In the genomic region with DNA sequence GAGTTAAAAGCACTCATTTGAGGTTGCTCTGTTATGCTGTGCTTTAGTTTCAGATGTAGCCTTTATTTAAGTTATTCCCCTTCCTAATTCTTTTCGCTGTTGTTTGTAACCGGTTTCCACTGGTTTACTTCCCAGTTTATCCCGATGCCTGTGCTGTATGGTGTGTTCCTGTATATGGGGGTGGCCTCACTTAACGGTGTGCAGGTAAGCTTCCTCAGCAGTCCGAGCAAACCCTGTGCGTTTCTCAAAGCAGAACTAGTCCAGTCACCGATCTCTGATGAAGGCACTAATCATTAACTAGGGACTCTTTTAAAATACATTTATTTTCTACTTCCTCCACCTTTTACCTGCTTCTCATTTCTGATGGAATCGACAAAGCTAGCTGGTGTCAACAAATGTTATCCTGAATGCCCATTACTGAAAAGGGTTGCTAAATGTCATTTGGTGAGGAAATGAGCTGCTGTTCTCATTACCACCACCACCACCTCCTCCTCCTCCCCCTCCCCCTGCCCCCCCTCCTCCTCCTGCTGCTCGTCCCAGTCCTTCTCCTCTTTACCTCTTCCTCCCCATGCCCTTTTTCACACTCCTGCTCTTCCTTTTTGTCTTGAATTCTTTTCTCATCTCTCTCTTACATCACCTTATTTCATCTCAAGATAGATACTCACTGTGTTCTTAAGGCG, we compare ENCODE assay signal across 15 mouse cellular contexts.
DNase-seq lines count a peak whose midpoint lies in the region; ATAC-seq and TF ChIP-seq lines count a peak whose summit lies in the region.
"Had no signal": no experiment of that assay in that cellular context is flagged by ENCODE, and none has a peak within 500 bp of the region (broad histone marks: within the 10 kb centered on the region; RNA-seq: fewer than 3 reads in every experiment).

No protein-coding gene starts in this region.

- no peak for DNase-seq in kidney, postnatal 4 days
- DNase-seq in spleen, postnatal 4 days (ENCODE audit: low spot score in 2 of 2), result no peak
- no peak for DNase-seq in midbrain, embryonic 11.5 days (ENCODE audit: low spot score, missing footprints)
- no peak for DNase-seq in heart, postnatal 25 days (ENCODE audit: low spot score)
- DNase-seq: adrenal gland, postnatal 10 days; gastrocnemius, postnatal 25 days; lung, postnatal 10 days; thymus, postnatal 36 days had no signal

- H3K9me3 ChIP-seq in kidney, embryonic 14.5 days (ENCODE audit: control insufficient read depth, low read length), result 0 out of 2 replicates have a peak, but pooled peaks cover 2% of the 10 kb centered on the region
- H3K9me3 ChIP-seq in intestine, embryonic 15.5 days, result no peaks in the 10 kb centered on the region
- no peaks in the 10 kb centered on the region for H3K9me3 ChIP-seq in limb, embryonic 15.5 days
- no peaks in the 10 kb centered on the region for H3K9me3 ChIP-seq in midbrain, embryonic 11.5 days (ENCODE audit: control insufficient read depth, low read length)
- H3K9me3 ChIP-seq: heart, embryonic 10.5 days; neural tube, embryonic 12.5 days had no signal

- H3K9ac ChIP-seq in kidney, embryonic 14.5 days (ENCODE audit: low read depth, low read length), result no peak overlapping the region
- no peak overlapping the region for H3K9ac ChIP-seq in intestine, embryonic 15.5 days
- no peak overlapping the region for H3K9ac ChIP-seq in limb, embryonic 15.5 days
- no peak overlapping the region for H3K9ac ChIP-seq in midbrain, embryonic 11.5 days (ENCODE audit: low read length)
- H3K9ac ChIP-seq: neural tube, embryonic 12.5 days had no signal

- H3K4me2 ChIP-seq in kidney, embryonic 14.5 days (replicated peaks; ENCODE audit: low read depth, low read length), result peak overlapping the region; percentile 15; the same call in 1 of the 2 replicates
- H3K4me2 ChIP-seq in intestine, embryonic 15.5 days (replicated peaks), result no peak overlapping the region; the same call in 1 of the 2 replicates
- peak overlapping the region; percentile 22; the same call in 1 of the 2 replicates for H3K4me2 ChIP-seq in limb, embryonic 15.5 days
- H3K4me2 ChIP-seq in midbrain, embryonic 11.5 days, result no peak overlapping the region
- H3K4me2 ChIP-seq: neural tube, embryonic 12.5 days had no signal

- no peaks in the 10 kb centered on the region for H3K27me3 ChIP-seq in kidney, embryonic 14.5 days (ENCODE audit: control insufficient read depth, insufficient read depth, low read length)
- H3K27me3 ChIP-seq in intestine, embryonic 15.5 days (replicated peaks), result no peaks in the 10 kb centered on the region
- 0 out of 2 replicates have a peak, but pooled peaks cover 7% of the 10 kb centered on the region for H3K27me3 ChIP-seq in limb, embryonic 15.5 days
- H3K27me3 ChIP-seq in midbrain, embryonic 11.5 days (ENCODE audit: control insufficient read depth, insufficient read depth, low read length), result no peaks in the 10 kb centered on the region
- H3K27me3 ChIP-seq: megakaryocyte, embryonic 14.5 days; neural tube, embryonic 12.5 days had no signal

- TF ChIP-seq CTCF in cortical plate, adult 2 months (IDR thresholded peaks at IDR 0.05; ENCODE audit: extremely low read depth, insufficient read depth, low read length), result no peak

- no peak overlapping the region for H3K4me3 ChIP-seq in kidney, embryonic 14.5 days (ENCODE audit: low read length)
- no peak overlapping the region for H3K4me3 ChIP-seq in cortical plate, adult 2 months (ENCODE audit: insufficient read depth, low read length)
- no peak overlapping the region for H3K4me3 ChIP-seq in intestine, embryonic 15.5 days (replicated peaks)
- no peak overlapping the region for H3K4me3 ChIP-seq in limb, embryonic 15.5 days
- no peak overlapping the region for H3K4me3 ChIP-seq in midbrain, embryonic 11.5 days (ENCODE audit: low read depth, low read length)
- H3K4me3 ChIP-seq: heart, embryonic 10.5 days; megakaryocyte, embryonic 14.5 days; neural tube, embryonic 12.5 days had no signal

- no peak for TF ChIP-seq POLR2A in cortical plate, adult 2 months (IDR thresholded peaks at IDR 0.05; ENCODE audit: extremely low read depth, insufficient read depth, low read length)

- intact Hi-C loops in heart, postnatal 25 days (cut with DNase I), result loop anchor here (10.0 kb wide), 3 partner anchors 162 to 428 kb away; partner anchors contain the start of gene Slc4a4

- no peaks in the 10 kb centered on the region for H3K36me3 ChIP-seq in kidney, embryonic 14.5 days (ENCODE audit: control insufficient read depth, insufficient read depth, low read length)
- H3K36me3 ChIP-seq in intestine, embryonic 15.5 days, result no peaks in the 10 kb centered on the region
- H3K36me3 ChIP-seq in limb, embryonic 15.5 days, result no peaks in the 10 kb centered on the region
- no peaks in the 10 kb centered on the region for H3K36me3 ChIP-seq in midbrain, embryonic 11.5 days (ENCODE audit: control insufficient read depth, insufficient read depth, low read length)
- H3K36me3 ChIP-seq: neural tube, embryonic 12.5 days had no signal

- 0 out of 2 replicates have a peak, but pooled peaks have one; percentile 26 for ATAC-seq in kidney, embryonic 14.5 days (ENCODE audit: low FRiP score, low TSS enrichment)
- peak; percentile 63; the same call in 1 of the 2 replicates for ATAC-seq in intestine, embryonic 15.5 days
- no peak for ATAC-seq in limb, embryonic 15.5 days (ENCODE audit: insufficient number of reproducible peaks, low FRiP score, low TSS enrichment, low read depth)
- no peak for ATAC-seq in midbrain, embryonic 11.5 days (ENCODE audit: low FRiP score)

- no peaks in the 10 kb centered on the region for H3K4me1 ChIP-seq in kidney, embryonic 14.5 days (ENCODE audit: control insufficient read depth, insufficient read depth, low read length)
- no peaks in the 10 kb centered on the region; the same call in 1 of the 2 replicates for H3K4me1 ChIP-seq in cortical plate, adult 2 months (ENCODE audit: control insufficient read depth, insufficient read depth, low read length)
- 0 out of 2 replicates have a peak, but pooled peaks cover 2% of the 10 kb centered on the region for H3K4me1 ChIP-seq in intestine, embryonic 15.5 days (replicated peaks)
- peaks cover 6% of the 10 kb centered on the region for H3K4me1 ChIP-seq in limb, embryonic 15.5 days
- no peaks in the 10 kb centered on the region for H3K4me1 ChIP-seq in midbrain, embryonic 11.5 days (ENCODE audit: control insufficient read depth, insufficient read depth, low read length)
- H3K4me1 ChIP-seq: heart, embryonic 10.5 days; megakaryocyte, embryonic 14.5 days; neural tube, embryonic 12.5 days had no signal

- WGBS in kidney, embryonic 14.5 days, result 35% methylated on average over 10 of the region's 10 CpGs
- WGBS in intestine, embryonic 15.5 days, result 43% methylated on average over 10 of the region's 10 CpGs
- 25% methylated on average over 10 of the region's 10 CpGs for WGBS in limb, embryonic 15.5 days
- WGBS in midbrain, embryonic 11.5 days, result 75% methylated on average over 10 of the region's 10 CpGs

- H3K27ac ChIP-seq in kidney, embryonic 14.5 days (ENCODE audit: low read depth, low read length), result no peak overlapping the region
- 0 out of 2 replicates have a peak overlapping the region, but pooled peaks have one; percentile 3 for H3K27ac ChIP-seq in cortical plate, adult 2 months (ENCODE audit: insufficient read depth, low read length)
- H3K27ac ChIP-seq in intestine, embryonic 15.5 days, result no peak overlapping the region
- H3K27ac ChIP-seq in limb, embryonic 15.5 days, result no peak overlapping the region
- H3K27ac ChIP-seq in midbrain, embryonic 11.5 days (ENCODE audit: low read depth, low read length), result no peak overlapping the region
- H3K27ac ChIP-seq: heart, embryonic 10.5 days; neural tube, embryonic 12.5 days had no signal

Comparison
In these comparisons a context has a peak if more than half of its experiments do, and no peak if none do; other contexts are left out.
1. ATAC-seq: peak in kidney, embryonic 14.5 days (single experiment) and intestine, embryonic 15.5 days (single experiment); none in limb, embryonic 15.5 days (single experiment) and midbrain, embryonic 11.5 days (single experiment).
2. H3K4me2 ChIP-seq: peak in kidney, embryonic 14.5 days (single experiment) and limb, embryonic 15.5 days (single experiment); none in intestine, embryonic 15.5 days (single experiment) and midbrain, embryonic 11.5 days (single experiment).